Mouse (Mus musculus) stomach, adult 2 months (tissue): ENCODE measurements around the gene 2310009B15Rik. TPM values are rescaled to one million over a fixed set of nuclear protein-coding genes. Genes with fewer than 3 reads are reported as not detected.

Experiments
- polyA plus RNA-seq: library from polyadenylated mRNA; depleted of rRNA; stranded (reverse); fragments of >200 nt; gene quantifications from 2 replicates; pipeline ENCODE4 v1.2.3, GENCODE M21; 2012; rRNA removed

2310009B15Rik gene
- polyA plus RNA-seq, result 12.0 and 18.9 TPM in 2 replicates

DNA sequence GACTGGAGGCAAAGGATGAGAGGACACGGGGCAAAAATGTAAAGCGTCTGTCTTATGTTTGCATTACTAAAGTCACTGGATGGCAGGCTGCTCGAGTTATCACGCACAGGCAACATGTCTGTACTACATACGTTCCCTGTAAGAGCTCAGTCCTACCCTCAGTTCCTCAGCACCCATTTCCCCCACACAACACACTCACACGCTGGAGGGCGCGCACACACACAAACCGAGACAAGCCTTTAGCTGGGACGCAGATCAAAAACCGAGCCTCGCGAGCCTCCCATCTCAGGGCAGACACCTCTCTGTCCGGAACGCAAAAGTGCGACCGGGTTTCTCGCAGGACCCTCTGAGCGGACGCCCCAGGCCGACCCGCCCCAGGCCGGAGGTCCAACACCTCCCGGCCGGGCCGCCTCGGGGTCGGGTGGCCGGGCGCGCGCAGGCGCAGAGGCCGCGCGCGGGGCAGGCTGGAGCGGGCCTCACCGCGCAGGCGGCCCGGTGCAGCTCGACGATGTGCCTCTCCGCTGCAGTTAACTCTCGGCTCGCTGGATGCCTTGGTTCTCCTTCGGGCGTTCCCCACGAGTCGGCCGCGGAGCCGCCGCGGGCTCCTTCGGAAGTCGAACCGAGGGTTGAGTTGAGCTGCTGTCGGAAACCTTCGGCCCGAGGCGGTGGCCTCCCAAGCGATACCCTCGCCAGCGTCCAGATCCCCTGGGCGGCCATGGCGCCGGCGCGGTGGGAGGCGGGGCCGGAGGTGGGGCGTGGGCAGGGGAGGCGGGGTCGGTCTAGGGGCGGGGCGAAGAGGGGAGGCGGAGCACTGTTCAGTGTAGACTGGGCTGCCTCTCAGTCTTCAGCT is at the start of gene 2310009B15Rik:
Gene 2310009B15Rik, minus strand, starts transcription at position 752 of the 850 bp plus-strand sequence.

GRCm38 (mm10) chr1:138848511-138849109 is 8.0 kb downstream of the 2310009B15Rik start, which contains the start of gene Lhx9:
Gene Lhx9, minus strand, starts transcription at chr1:138848577.

Other genes with a start within 250 kb of the 2310009B15Rik start
- gene Nek7, start 236.7 kb downstream of the 2310009B15Rik start, polyA plus RNA-seq, result 2.6 TPM in 2 replicates
- gene Lhx9, start 8.3 kb downstream of the 2310009B15Rik start, polyA plus RNA-seq, result not detected in 2 replicates
- gene Dennd1b, start 106.6 kb upstream of the 2310009B15Rik start, polyA plus RNA-seq, result 1.1 and 1.8 TPM in 2 replicates